Mouse (Mus musculus): ENCODE measurements around the gene Ifitm10. TPM values are rescaled to one million over a fixed set of nuclear protein-coding genes. Genes with fewer than 3 reads are reported as not detected.
"Not testable (repeated sequence)": the region's sequence is repeated elsewhere in the genome, so short reads cannot be mapped to it uniquely, and the experiment has no call there.

The Ifitm10 gene
- total and polyA plus RNA-seq, 3 experiments: not detected

DNA sequence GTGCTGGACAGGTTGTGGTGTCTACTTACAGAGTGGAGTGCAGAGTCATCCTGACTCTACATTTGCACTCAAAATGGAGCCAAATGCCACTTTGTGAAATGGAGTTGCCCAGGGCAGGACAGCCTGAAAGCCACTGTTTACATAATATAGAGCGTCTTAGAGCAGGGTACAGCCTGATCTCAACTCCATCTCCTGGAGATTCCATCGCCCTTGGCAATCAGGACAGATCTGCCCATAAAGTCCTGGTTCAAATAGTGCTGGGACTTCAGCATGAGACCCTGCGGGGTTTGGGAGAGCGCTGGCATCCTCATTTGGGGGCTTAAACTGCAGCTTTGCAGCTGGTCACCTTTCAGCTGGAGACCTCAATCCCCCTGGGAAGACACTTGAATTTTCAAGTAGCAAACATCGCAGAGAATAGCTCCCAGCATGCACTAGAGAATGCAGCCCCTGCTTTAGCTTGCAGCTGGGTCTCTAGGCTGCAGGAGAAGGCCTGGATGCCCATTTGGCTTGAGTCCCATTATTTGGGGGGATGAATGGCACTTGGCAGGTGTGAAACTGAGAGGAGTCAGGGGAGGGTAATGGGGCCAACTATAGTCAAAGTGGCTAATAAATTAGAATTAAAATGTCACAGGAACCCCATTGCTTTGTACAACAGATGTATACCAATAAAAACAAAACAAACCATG lies 58.8 kb downstream of the Ifitm10 start:
- Histone ChIP-seq H3K27me3 (replicated peaks) (peaks cover 65% of the 10 kb centered on the region), H3K9me3 (replicated peaks; ENCODE audit: low read length) (no peaks in the 10 kb centered on the region), H3K9ac (ENCODE audit: insufficient read depth, low read depth) (no peak overlapping the region), H3K27ac (ENCODE audit: insufficient read depth, low read depth) (no peak overlapping the region), H3K4me2 (ENCODE audit: insufficient read depth, low read depth, poor library complexity, severe bottlenecking) (no peak overlapping the region), H3K4me3 (replicated peaks in 1 of 3; ENCODE audit: low read depth in 2 of 3, low read length in 2 of 3, poor library complexity in 1 of 3) (no peak overlapping the region), H3K4me1 (ENCODE audit: control insufficient read depth in 1 of 2, insufficient read depth in 2 of 2) (no peaks in the 10 kb centered on the region), H3K79me2 (replicated peaks; ENCODE audit: control insufficient read depth, extremely low read depth, insufficient read depth, poor library complexity, severe bottlenecking) (no peaks in the 10 kb centered on the region), H3K36me3 (replicated peaks in 1 of 2; ENCODE audit: control insufficient read depth in 1 of 2, insufficient read depth in 1 of 2, low read length in 1 of 2) (no peaks in the 10 kb centered on the region)
- dilution Hi-C loops (cut with MboI; ENCODE audit: extremely low pct_ligation_motif_present, extremely low pct_unique_long_range_greater_than_20kb, low sequenced_read_pairs) (no loop called here), in situ Hi-C loops (cut with MboI; ENCODE audit: low pct_ligation_motif_present, low pct_unique_long_range_greater_than_20kb, low sequenced_read_pairs) (no loop called here)
- DNase-seq (ENCODE audit: extremely low read depth): no peak
- TF ChIP-seq GABPA (IDR thresholded peaks at IDR 0.05; ENCODE audit: insufficient replicate concordance, low read depth, low read length): no peak
- TF ChIP-seq EP300 (IDR thresholded peaks at IDR 0.05; ENCODE audit: low read length): no peak
- TF ChIP-seq ZC3H11A (IDR thresholded peaks at IDR 0.05; ENCODE audit: low read depth, low read length): no peak
- no peak for TF ChIP-seq KAT2A (IDR thresholded peaks at IDR 0.05; ENCODE audit: insufficient replicate concordance, low read length)
- no peak for TF ChIP-seq SMC3 (IDR thresholded peaks at IDR 0.05; ENCODE audit: low read depth, low read length)
- TF ChIP-seq MEF2A (IDR thresholded peaks at IDR 0.05; ENCODE audit: borderline replicate concordance, low read depth, low read length): no peak
- TF ChIP-seq SIN3A (IDR thresholded peaks at IDR 0.05; ENCODE audit: low read length): no peak
- TF ChIP-seq MXI1 (IDR thresholded peaks at IDR 0.05; ENCODE audit: low read depth, low read length): no peak
- TF ChIP-seq CHD2 (IDR thresholded peaks at IDR 0.05; ENCODE audit: low read length): no peak

DNA sequence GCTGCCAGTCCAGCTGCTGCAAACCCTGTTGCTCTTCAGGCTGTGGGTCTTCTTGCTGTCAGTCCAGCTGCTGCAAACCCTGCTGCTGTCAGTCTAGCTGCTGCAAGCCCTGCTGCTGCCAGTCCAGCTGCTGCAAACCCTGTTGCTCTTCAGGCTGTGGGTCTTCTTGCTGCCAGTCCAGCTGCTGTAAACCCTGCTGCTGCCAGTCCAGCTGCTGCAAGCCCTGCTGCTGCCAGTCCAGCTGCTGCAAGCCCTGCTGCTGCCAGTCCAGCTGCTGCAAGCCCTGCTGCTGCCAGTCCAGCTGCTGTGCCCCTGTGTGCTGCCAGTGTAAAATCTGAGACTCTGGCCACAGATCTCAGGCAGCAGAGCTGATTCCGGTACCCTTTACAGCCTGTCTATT lies 69.6 kb downstream of the Ifitm10 start:
- H3K9me3 ChIP-seq (replicated peaks; ENCODE audit: low read length); H3K4me3 ChIP-seq (replicated peaks in 1 of 3; ENCODE audit: low read depth in 2 of 3, low read length in 2 of 3, poor library complexity in 1 of 3); dilution Hi-C loops (cut with MboI; ENCODE audit: extremely low pct_ligation_motif_present, extremely low pct_unique_long_range_greater_than_20kb, low sequenced_read_pairs); H3K9ac ChIP-seq (ENCODE audit: insufficient read depth, low read depth); H3K4me2 ChIP-seq (ENCODE audit: insufficient read depth, low read depth, poor library complexity, severe bottlenecking); DNase-seq (ENCODE audit: extremely low read depth); H3K36me3 ChIP-seq (replicated peaks in 1 of 2; ENCODE audit: control insufficient read depth in 1 of 2, insufficient read depth in 1 of 2, low read length in 1 of 2); H3K27ac ChIP-seq (ENCODE audit: insufficient read depth, low read depth); H3K79me2 ChIP-seq (replicated peaks; ENCODE audit: control insufficient read depth, extremely low read depth, insufficient read depth, poor library complexity, severe bottlenecking); in situ Hi-C loops (cut with MboI; ENCODE audit: low pct_ligation_motif_present, low pct_unique_long_range_greater_than_20kb, low sequenced_read_pairs); H3K4me1 ChIP-seq (ENCODE audit: control insufficient read depth in 1 of 2, insufficient read depth in 2 of 2): not testable (repeated sequence)
- peaks cover 76% of the 10 kb centered on the region for H3K27me3 ChIP-seq (replicated peaks)

DNA sequence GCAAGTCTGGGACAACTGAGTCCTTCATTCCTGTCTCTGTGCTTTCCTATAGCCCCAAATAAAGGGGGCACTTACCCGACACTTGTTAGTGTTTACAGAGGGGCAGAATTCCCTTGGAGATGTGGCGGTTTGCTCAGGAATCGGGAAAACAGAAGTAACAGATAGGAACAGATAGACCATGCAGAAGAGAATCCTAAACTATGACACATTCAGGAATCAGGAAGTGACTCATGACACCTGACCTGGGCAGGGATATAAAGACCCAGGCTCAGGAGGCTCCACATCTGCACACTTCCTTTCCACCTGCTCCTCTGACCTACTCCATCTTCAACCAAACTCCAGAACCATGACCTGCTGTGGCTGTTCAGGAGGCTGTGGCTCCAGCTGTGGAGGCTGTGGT lies 70.3 kb downstream of the Ifitm10 start, which contains the start of gene Krtap5-4:
Gene Krtap5-4 (plus strand): TSS at position 301 of the 400 bp plus-strand sequence.
- Histone ChIP-seq H3K27ac (ENCODE audit: insufficient read depth, low read depth) (no peak within 1 kb of the TSS), H3K9ac (ENCODE audit: insufficient read depth, low read depth) (no peak within 1 kb of the TSS), H3K9me3 (replicated peaks; ENCODE audit: low read length) (no peaks in the 10 kb centered on the region), H3K27me3 (replicated peaks) (peaks cover 78% of the 10 kb centered on the region), H3K4me3 (replicated peaks in 1 of 3; ENCODE audit: low read depth in 2 of 3, low read length in 2 of 3, poor library complexity in 1 of 3) (no peak within 1 kb of the TSS), H3K4me1 (ENCODE audit: control insufficient read depth in 1 of 2, insufficient read depth in 2 of 2) (no peaks in the 10 kb centered on the region), H3K4me2 (ENCODE audit: insufficient read depth, low read depth, poor library complexity, severe bottlenecking) (no peak within 1 kb of the TSS), H3K36me3 (replicated peaks in 1 of 2; ENCODE audit: control insufficient read depth in 1 of 2, insufficient read depth in 1 of 2, low read length in 1 of 2) (no peaks in the 10 kb centered on the region), H3K79me2 (replicated peaks; ENCODE audit: control insufficient read depth, extremely low read depth, insufficient read depth, poor library complexity, severe bottlenecking) (no peaks in the 10 kb centered on the region)
- TF ChIP-seq JUN (IDR thresholded peaks at IDR 0.05; ENCODE audit: insufficient read depth, low read depth, low read length): no peak
- TF ChIP-seq TCF12 (IDR thresholded peaks at IDR 0.05; ENCODE audit: low read depth, low read length): no peak
- dilution Hi-C loops (cut with MboI; ENCODE audit: extremely low pct_ligation_motif_present, extremely low pct_unique_long_range_greater_than_20kb, low sequenced_read_pairs): no loop called here
- in situ Hi-C loops (cut with MboI; ENCODE audit: low pct_ligation_motif_present, low pct_unique_long_range_greater_than_20kb, low sequenced_read_pairs): no loop called here
- DNase-seq (ENCODE audit: extremely low read depth): no peak

DNA sequence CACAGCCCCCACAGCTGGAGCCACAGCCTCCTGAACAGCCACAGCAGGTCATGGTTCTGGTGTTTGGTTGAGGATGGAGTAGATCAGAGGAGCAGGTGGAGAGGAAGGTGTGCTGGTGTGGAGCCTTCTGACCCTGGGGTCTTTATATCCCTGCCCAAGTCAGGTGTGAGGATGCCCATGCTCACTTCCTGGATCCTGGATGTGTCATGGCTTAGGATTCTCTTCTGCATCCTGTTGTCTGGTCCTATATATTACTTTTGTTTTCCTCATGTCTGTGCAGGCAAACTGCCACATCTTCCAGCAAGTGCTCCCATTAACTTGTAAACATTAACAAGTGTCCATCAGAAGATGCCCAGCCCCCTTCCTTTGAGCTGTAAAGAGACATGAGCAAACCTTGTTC lies 76.5 kb downstream of the Ifitm10 start, which contains the start of gene Krtap5-1:
Gene Krtap5-1 (minus strand): TSS at position 101 of the 400 bp plus-strand sequence.
- H3K4me3 ChIP-seq (replicated peaks in 1 of 3; ENCODE audit: low read depth in 2 of 3, low read length in 2 of 3, poor library complexity in 1 of 3); in situ Hi-C loops (cut with MboI; ENCODE audit: low pct_ligation_motif_present, low pct_unique_long_range_greater_than_20kb, low sequenced_read_pairs); H3K9ac ChIP-seq (ENCODE audit: insufficient read depth, low read depth); H3K4me2 ChIP-seq (ENCODE audit: insufficient read depth, low read depth, poor library complexity, severe bottlenecking); DNase-seq (ENCODE audit: extremely low read depth); dilution Hi-C loops (cut with MboI; ENCODE audit: extremely low pct_ligation_motif_present, extremely low pct_unique_long_range_greater_than_20kb, low sequenced_read_pairs); H3K27ac ChIP-seq (ENCODE audit: insufficient read depth, low read depth); H3K4me1 ChIP-seq (ENCODE audit: control insufficient read depth in 1 of 2, insufficient read depth in 2 of 2); H3K36me3 ChIP-seq (replicated peaks in 1 of 2; ENCODE audit: control insufficient read depth in 1 of 2, insufficient read depth in 1 of 2, low read length in 1 of 2); H3K79me2 ChIP-seq (replicated peaks; ENCODE audit: control insufficient read depth, extremely low read depth, insufficient read depth, poor library complexity, severe bottlenecking); H3K9me3 ChIP-seq (replicated peaks; ENCODE audit: low read length): not testable (repeated sequence)
- H3K27me3 ChIP-seq (replicated peaks): peaks cover 66% of the 10 kb centered on the region

DNA sequence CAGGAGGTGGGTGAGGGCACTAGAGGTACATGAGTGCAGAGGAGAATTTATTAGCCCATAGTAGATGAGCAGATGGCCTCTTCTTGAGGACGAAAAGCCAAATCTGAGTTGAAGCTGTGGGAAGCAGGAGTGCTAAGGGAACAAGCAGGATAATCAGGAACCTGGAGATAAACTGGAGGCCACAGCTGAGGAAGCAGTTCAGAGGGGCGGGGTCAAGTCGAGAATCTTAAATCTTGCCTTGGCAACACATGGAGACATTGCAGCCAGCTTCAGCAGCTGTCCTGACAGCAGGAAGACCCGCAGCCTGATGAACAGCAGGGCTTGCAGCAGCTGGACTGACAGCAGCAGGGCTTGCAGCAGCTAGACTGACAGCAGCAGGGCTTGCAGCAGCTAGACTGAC lies 77.4 kb downstream of the Ifitm10 start:
- H3K27ac ChIP-seq (ENCODE audit: insufficient read depth, low read depth); H3K4me3 ChIP-seq (replicated peaks in 1 of 3; ENCODE audit: low read depth in 2 of 3, low read length in 2 of 3, poor library complexity in 1 of 3); H3K79me2 ChIP-seq (replicated peaks; ENCODE audit: control insufficient read depth, extremely low read depth, insufficient read depth, poor library complexity, severe bottlenecking); dilution Hi-C loops (cut with MboI; ENCODE audit: extremely low pct_ligation_motif_present, extremely low pct_unique_long_range_greater_than_20kb, low sequenced_read_pairs); H3K4me1 ChIP-seq (ENCODE audit: control insufficient read depth in 1 of 2, insufficient read depth in 2 of 2); H3K9me3 ChIP-seq (replicated peaks; ENCODE audit: low read length); in situ Hi-C loops (cut with MboI; ENCODE audit: low pct_ligation_motif_present, low pct_unique_long_range_greater_than_20kb, low sequenced_read_pairs); H3K36me3 ChIP-seq (replicated peaks in 1 of 2; ENCODE audit: control insufficient read depth in 1 of 2, insufficient read depth in 1 of 2, low read length in 1 of 2); DNase-seq (ENCODE audit: extremely low read depth); H3K9ac ChIP-seq (ENCODE audit: insufficient read depth, low read depth); H3K4me2 ChIP-seq (ENCODE audit: insufficient read depth, low read depth, poor library complexity, severe bottlenecking): not testable (repeated sequence)
- peaks cover 59% of the 10 kb centered on the region for H3K27me3 ChIP-seq (replicated peaks)
